Mouse (Mus musculus) heart, postnatal 0 days (tissue): ENCODE data around the gene Art4.

Experiments
- CTCF ChIP-seq: IDR thresholded peaks from 2 replicates; pipeline ENCODE4 v1.5.1; 2016; ENCODE audit warnings: antibody characterized with exemption, control low read depth, low read depth
- EP300 ChIP-seq: IDR thresholded peaks from 2 replicates; pipeline ENCODE4 v1.6.1; 2016; ENCODE audit warnings: antibody characterized with exemption, low read depth

- TF ChIP-seq CTCF: no peak
- no peak for TF ChIP-seq EP300
Observed at GRCm38 (mm10) chr6:136852348-136852747, 5.2 kb downstream of the Art4 start.
